Mouse (Mus musculus) neural tube, embryonic 11.5 days (tissue): ENCODE data around the gene Ankfy1. TPM values are rescaled to one million over a fixed set of nuclear protein-coding genes. Genes with fewer than 3 reads are reported as not detected.
A peak's percentile ranks its signal among the peaks of the same experiment; 100 is the strongest.

Experiments
- ATAC-seq: fragments of 200-750 bp; cut with Nextera tagmentation; 2 replicates; pipeline ENCODE4 v1.8.0; 2017; ENCODE audit warnings: moderate number of reproducible peaks, mild to moderate bottlenecking, moderate TSS enrichment, moderate library complexity; ENCODE audit not compliant: insufficient read depth, low FRiP score, low TSS enrichment
- DNase-seq: peaks from one replicate; pipeline ENCODE4 v3.0.0-alpha.2; 2015; ENCODE audit warnings: low spot score
- H3K27ac ChIP-seq: fragments of 300-500 bp; sonication (generic); 2 replicates; pipeline ENCODE4 v1.5.1; 2014; ENCODE audit warnings: low read depth, mild to moderate bottlenecking, low read length
- H3K27me3 ChIP-seq: fragments of 300-500 bp; sonication (generic); 2 replicates; pipeline ENCODE4 v1.6.1; 2014; ENCODE audit warnings: mild to moderate bottlenecking, low read length, mixed read lengths; ENCODE audit not compliant: control insufficient read depth, insufficient read depth
- H3K36me3 ChIP-seq: fragments of 300-500 bp; sonication (generic); 2 replicates; pipeline ENCODE4 v1.6.1; 2014; ENCODE audit warnings: mild to moderate bottlenecking, low read length, moderate library complexity, mixed read lengths; ENCODE audit not compliant: control insufficient read depth, insufficient read depth
- H3K4me1 ChIP-seq: fragments of 300-500 bp; sonication (generic); 2 replicates; pipeline ENCODE4 v1.6.1; 2014; ENCODE audit warnings: low read length, mixed read lengths; ENCODE audit not compliant: control insufficient read depth, insufficient read depth
- H3K4me2 ChIP-seq: fragments of 300-500 bp; sonication (generic); 2 replicates; pipeline ENCODE4 v1.6.1; 2014; ENCODE audit warnings: low read depth, mild to moderate bottlenecking, moderate library complexity
- H3K4me3 ChIP-seq: fragments of 300-500 bp; sonication (generic); 2 replicates; pipeline ENCODE4 v1.5.1; 2014; ENCODE audit warnings: low read depth, low read length
- H3K9ac ChIP-seq: fragments of 300-500 bp; sonication (generic); 2 replicates; pipeline ENCODE4 v1.6.1; 2014; ENCODE audit warnings: mild to moderate bottlenecking, low read length
- H3K9me3 ChIP-seq: fragments of 300-500 bp; sonication (generic); 2 replicates; pipeline ENCODE4 v1.6.1; 2016; ENCODE audit warnings: low read length; ENCODE audit not compliant: control insufficient read depth
- WGBS: fragments of 180-500 bp; shearing (Covaris S2); extraction: QIAGEN DNeasy Blood & Tissue Kit; methylation state at CpG from one replicate; pipeline ENCODE4 v1.1.7; 2014; 5-methylcytosine and 5-hydroxymethylcytosine counted together
- polyA plus RNA-seq: library from polyadenylated mRNA; unstranded; fragments of >200 nt; fragmentation: Nextera tagmentation; extraction: Ambion mirVana; gene quantifications from 2 replicates; pipeline ENCODE4 v1.2.1, GENCODE M21; 2014

Ankfy1 gene
- polyA plus RNA-seq, 1 experiment from 2014 or later: 30.2 TPM

DNA sequence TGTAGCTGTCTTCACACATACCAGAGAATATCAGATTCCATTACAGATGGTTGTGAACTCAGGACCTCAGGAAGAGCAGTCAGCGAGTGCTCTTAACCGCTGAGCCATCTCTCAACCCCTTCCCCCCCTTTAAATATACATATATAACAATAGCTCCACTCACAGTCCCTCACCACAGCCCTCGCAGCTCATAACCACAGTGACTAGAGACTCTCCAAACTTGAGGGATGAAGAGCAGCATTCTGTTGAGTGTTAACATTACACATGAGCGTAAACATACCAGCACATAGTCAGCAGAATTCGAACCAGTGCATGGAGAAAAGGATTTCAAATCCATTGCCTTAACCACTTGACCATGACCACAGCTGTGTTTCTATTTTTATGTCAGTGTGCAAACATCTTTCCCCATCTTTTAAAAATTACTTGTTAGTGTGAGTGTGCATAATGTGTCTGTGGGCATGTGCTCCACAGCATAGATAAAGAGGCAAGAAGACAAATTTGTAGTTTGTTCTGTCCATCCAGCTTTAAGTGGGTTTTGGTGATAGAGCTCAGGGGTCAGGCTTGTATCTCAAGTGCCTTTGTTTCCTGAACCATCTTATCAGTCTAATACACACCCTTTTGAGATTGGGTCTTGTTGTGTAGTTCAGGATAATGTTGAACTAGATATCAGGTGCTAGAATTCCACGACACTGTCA, 18.4 kb upstream of the Ankfy1 start:
- no peaks in the 10 kb centered on the region for H3K4me1 ChIP-seq
- H3K27ac ChIP-seq: no peak overlapping the region
- WGBS: 79% methylated on average over 6 of the region's 6 CpGs
- no peaks in the 10 kb centered on the region for H3K36me3 ChIP-seq
- ATAC-seq (no peak), DNase-seq (no peak)
- no peaks in the 10 kb centered on the region for H3K27me3 ChIP-seq
- no peak overlapping the region for H3K9ac ChIP-seq
- no peak overlapping the region for H3K4me2 ChIP-seq
- no peaks in the 10 kb centered on the region for H3K9me3 ChIP-seq
- H3K4me3 ChIP-seq: no peak overlapping the region

DNA sequence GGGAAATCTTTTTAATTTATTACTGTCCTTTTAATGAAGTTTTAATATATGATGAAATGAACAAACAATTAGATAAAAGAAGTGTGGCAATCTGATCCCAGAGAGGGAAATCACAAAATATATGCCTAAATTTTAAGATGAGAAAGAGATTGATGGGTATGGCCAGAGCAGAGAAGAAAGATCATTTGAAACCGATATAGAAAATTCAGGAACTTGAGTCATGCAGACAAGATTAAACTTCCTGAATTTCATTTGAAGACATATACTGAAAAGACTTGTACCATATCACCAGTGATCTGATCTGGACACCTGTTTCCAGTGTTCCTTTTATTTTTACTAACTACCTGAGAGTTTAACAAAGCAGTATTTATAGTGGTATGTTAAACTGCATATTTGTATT, 17.4 kb upstream of the Ankfy1 start:
- no peak overlapping the region for H3K27ac ChIP-seq
- no peak overlapping the region for H3K4me2 ChIP-seq
- no peaks in the 10 kb centered on the region for H3K36me3 ChIP-seq
- WGBS: 91% methylated on average over 1 of the region's 1 CpGs
- no peak for ATAC-seq
- H3K9me3 ChIP-seq: no peaks in the 10 kb centered on the region
- H3K4me1 ChIP-seq: no peaks in the 10 kb centered on the region
- no peaks in the 10 kb centered on the region for H3K27me3 ChIP-seq
- H3K9ac ChIP-seq: no peak overlapping the region
- no peak overlapping the region for H3K4me3 ChIP-seq
- DNase-seq: no peak

DNA sequence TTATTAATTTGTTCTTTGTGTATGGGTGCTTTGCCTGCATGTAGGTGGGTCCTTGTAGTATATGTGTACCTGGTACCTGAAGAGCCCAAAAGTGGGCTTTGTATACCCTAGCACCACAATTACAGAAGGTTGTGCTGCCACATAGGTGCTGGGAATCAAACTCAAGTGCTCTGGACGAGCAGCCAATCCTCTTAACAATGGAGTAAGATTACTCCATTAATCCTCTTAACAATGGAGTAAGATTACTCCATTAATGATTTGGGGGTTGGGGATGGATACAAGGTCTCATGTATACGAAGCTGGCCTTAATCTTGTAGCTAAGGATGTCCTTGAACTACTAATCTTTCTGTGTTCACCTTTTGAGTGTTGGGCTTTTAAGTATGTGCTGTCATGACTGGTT, 14.5 kb upstream of the Ankfy1 start:
- ATAC-seq (no peak), DNase-seq (no peak)
- no peaks in the 10 kb centered on the region for H3K4me1 ChIP-seq
- no peak overlapping the region for H3K4me2 ChIP-seq
- H3K36me3 ChIP-seq: no peaks in the 10 kb centered on the region
- H3K9ac ChIP-seq: no peak overlapping the region
- no peak overlapping the region for H3K4me3 ChIP-seq
- H3K27me3 ChIP-seq: no peaks in the 10 kb centered on the region
- WGBS: 71% methylated on average over 2 of the region's 2 CpGs
- no peaks in the 10 kb centered on the region for H3K9me3 ChIP-seq
- H3K27ac ChIP-seq: no peak overlapping the region

DNA sequence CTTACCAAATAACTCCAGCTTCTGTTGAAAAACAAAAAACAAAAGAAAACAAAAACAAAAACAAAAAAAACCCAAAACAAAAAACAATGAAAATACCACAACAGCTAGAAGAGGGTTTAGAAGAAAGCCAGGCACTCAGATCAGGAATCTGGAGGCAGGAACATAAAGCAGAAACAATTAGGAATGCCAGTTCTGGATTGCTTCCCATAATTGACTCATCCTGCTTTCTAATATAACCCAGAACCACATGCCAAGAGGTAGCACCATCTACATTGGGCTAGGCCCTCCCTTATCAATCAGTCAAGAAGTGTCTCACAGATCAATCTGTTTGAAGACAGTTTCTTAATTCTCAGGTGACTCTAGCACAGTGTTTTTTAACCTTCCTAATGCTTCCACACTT, 9.1 kb upstream of the Ankfy1 start:
- Histone ChIP-seq H3K27me3 (no peaks in the 10 kb centered on the region), H3K4me3 (no peak overlapping the region), H3K9ac (no peak overlapping the region), H3K9me3 (no peaks in the 10 kb centered on the region), H3K4me2 (no peak overlapping the region), H3K4me1 (no peaks in the 10 kb centered on the region), H3K36me3 (no peaks in the 10 kb centered on the region; the same call in 1 of the 2 replicates), H3K27ac (no peak overlapping the region)
- ATAC-seq (no peak), DNase-seq (no peak)

DNA sequence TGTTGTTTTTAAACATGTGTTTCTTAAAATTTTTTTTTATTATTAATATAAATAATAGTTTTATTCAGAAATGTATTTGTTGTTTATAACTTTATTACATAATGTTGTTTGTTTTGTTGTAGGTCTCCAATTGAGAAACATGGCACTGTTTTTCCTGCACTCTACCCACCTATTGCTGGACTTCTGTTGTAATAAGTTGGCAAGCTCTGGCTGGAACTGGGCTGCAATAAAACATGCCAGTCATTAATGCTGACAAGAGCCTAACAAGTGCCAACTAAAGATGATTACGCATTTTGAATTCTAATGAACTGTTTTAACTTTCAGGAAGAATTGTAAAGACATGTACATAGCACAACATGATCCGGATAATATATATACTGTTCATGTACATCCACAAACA, 6.4 kb upstream of the Ankfy1 start:
- Histone ChIP-seq H3K27me3 (no peaks in the 10 kb centered on the region), H3K4me2 (no peak overlapping the region), H3K36me3 (no peaks in the 10 kb centered on the region; the same call in 1 of the 2 replicates), H3K4me1 (no peaks in the 10 kb centered on the region), H3K9ac (no peak overlapping the region), H3K4me3 (no peak overlapping the region), H3K27ac (no peak overlapping the region), H3K9me3 (no peaks in the 10 kb centered on the region)
- no peak for DNase-seq
- WGBS: 96% methylated on average over 2 of the region's 2 CpGs
- ATAC-seq: no peak

DNA sequence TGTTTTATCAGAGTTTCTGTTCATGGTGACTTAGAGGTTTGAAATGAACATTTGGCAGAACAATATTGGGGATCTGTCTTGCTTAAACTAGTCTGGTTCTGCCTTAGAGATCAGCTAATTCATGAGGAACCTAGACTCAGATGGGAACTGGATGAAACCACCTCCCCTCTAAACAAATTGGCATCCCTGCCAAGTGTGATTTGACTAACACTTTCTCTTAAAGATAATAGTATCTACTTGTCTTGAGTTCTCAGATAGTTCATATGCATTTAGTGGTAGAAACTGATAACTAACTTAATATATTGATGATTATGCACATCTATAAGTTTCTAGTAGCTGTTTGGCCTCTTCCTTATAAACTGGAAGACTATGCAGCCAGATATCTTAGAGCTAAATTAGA, 3.1 kb upstream of the Ankfy1 start:
- DNase-seq: no peak
- peaks cover 4% of the 10 kb centered on the region; the same call in 1 of the 2 replicates for H3K4me1 ChIP-seq
- no peak overlapping the region for H3K27ac ChIP-seq
- no peaks in the 10 kb centered on the region for H3K27me3 ChIP-seq
- H3K4me3 ChIP-seq: no peak overlapping the region
- H3K9me3 ChIP-seq: no peaks in the 10 kb centered on the region
- H3K4me2 ChIP-seq: no peak overlapping the region
- no peaks in the 10 kb centered on the region for H3K36me3 ChIP-seq
- no peak overlapping the region for H3K9ac ChIP-seq
- no peak for ATAC-seq

DNA sequence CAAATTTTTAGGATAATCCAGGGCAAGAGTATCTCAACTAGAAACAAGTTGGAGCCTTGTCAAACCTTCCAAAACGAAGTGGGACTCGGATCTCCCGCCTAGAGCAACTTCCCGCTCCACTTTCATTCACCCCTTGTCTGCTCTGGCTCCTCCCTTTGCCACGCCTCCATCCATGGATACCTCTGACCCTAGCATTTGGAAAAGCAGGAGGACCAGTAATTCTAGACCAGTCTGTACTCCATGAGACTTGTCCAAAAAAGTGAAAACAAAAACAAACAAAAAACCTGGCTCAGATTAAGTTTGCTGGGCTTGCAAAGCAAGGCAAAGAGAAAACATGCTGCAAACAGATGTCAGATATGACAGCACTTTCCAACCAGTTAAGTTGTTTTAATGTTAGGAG, 1.6 kb upstream of the Ankfy1 start:
- H3K36me3 ChIP-seq: no peaks in the 10 kb centered on the region
- no peaks in the 10 kb centered on the region for H3K9me3 ChIP-seq
- DNase-seq (no peak), ATAC-seq (no peak)
- H3K4me1 ChIP-seq: peaks cover 4% of the 10 kb centered on the region; the same call in 1 of the 2 replicates
- no peak overlapping the region for H3K9ac ChIP-seq
- H3K27ac ChIP-seq: no peak overlapping the region
- H3K27me3 ChIP-seq: no peaks in the 10 kb centered on the region
- WGBS: 11% methylated on average over 5 of the region's 5 CpGs
- no peak overlapping the region for H3K4me3 ChIP-seq
- H3K4me2 ChIP-seq: no peak overlapping the region

DNA sequence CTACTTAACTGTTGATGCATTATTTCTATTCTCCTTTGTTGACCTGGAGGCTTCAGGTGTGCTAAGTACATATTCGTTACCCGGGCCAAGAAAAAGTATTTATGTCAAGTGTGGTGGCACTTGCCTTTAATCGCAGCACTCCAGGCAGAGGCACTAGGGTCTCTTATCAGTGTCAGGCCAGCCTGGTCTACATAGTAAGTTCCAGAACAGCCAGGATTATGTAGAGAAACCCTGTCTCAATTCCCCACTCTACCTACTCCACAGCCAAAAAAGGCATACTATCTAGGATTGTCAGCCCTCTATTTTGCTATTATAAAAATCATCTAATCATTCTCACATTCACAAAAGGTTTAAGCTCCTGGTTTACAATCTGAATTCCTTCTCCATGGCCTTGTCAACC, 691 bp upstream of the Ankfy1 start:
- ATAC-seq (no peak), DNase-seq (no peak)
- Histone ChIP-seq H3K9ac (peak overlapping the region; percentile 91), H3K27ac (0 out of 2 replicates have a peak overlapping the region, but pooled peaks have one; percentile 23), H3K4me2 (peak overlapping the region; percentile 49), H3K36me3 (no peaks in the 10 kb centered on the region), H3K4me3 (peak overlapping the region; percentile 83), H3K9me3 (no peaks in the 10 kb centered on the region), H3K27me3 (no peaks in the 10 kb centered on the region), H3K4me1 (peaks cover 4% of the 10 kb centered on the region; the same call in 1 of the 2 replicates)
- WGBS: 78% methylated on average over 3 of the region's 3 CpGs

DNA sequence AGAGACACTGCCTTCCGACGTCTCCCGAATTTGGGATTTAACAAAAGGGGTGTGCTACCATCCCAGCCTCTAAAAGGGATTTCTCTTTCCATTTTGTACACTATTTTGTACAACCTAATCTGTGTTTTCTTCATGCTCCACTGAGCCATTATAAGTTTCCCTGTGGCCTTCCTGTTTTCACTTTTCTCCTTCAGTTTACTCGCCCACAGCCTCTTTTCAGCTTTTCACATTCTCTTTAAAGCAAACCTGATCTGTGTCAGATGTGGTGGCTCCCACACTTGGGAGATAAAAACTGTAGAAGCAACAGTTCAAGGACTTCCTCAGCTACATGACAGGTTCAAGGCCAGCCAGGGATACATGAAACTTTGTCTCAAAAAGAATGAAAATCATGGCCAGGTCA, 2.5 kb downstream of the Ankfy1 start:
- H3K9me3 ChIP-seq: no peaks in the 10 kb centered on the region
- H3K27ac ChIP-seq: no peak overlapping the region
- 92% methylated on average over 4 of the region's 4 CpGs for WGBS
- H3K9ac ChIP-seq: no peak overlapping the region
- no peak for ATAC-seq
- no peak for DNase-seq
- no peaks in the 10 kb centered on the region for H3K36me3 ChIP-seq
- no peak overlapping the region for H3K4me2 ChIP-seq
- H3K4me1 ChIP-seq: peaks cover 4% of the 10 kb centered on the region; the same call in 1 of the 2 replicates
- H3K4me3 ChIP-seq: no peak overlapping the region
- no peaks in the 10 kb centered on the region for H3K27me3 ChIP-seq
